Mouse (Mus musculus) myocyte (in vitro differentiated cells): ENCODE results near the gene Insm2.

Source experiments
- CEBPB ChIP-seq: IDR thresholded peaks from 2 replicates; pipeline ENCODE4 v1.6.1; 2011; ENCODE audit warnings: mild to moderate bottlenecking, moderate library complexity; ENCODE audit not compliant: poor library complexity, insufficient read depth, severe bottlenecking
- E2F4 ChIP-seq: IDR thresholded peaks from one replicate; pipeline ENCODE4 v1.6.1; 2011; ENCODE audit warnings: mild to moderate bottlenecking, control low read depth, moderate library complexity; ENCODE audit not compliant: insufficient read depth
- MAX ChIP-seq: IDR thresholded peaks from one replicate; pipeline ENCODE4 v1.6.1; 2011; ENCODE audit warnings: low read depth, mild to moderate bottlenecking, control low read depth
- MYOD1 ChIP-seq, 3 experiments: IDR thresholded peaks; one replicate each; pipeline ENCODE4 v1.6.1; 2011; ENCODE audit warnings: control low read depth in 2 of 3, low read depth in 2 of 3, mild to moderate bottlenecking in 2 of 3, moderate library complexity in 1 of 3; ENCODE audit not compliant: insufficient read length in 2 of 3, control insufficient read depth in 1 of 3
- MYOG ChIP-seq, 3 experiments: IDR thresholded peaks; one replicate each; pipeline ENCODE4 v1.6.1; 2011; ENCODE audit warnings: control low read depth in 2 of 3, low read depth in 2 of 3, mild to moderate bottlenecking in 2 of 3; ENCODE audit not compliant: insufficient read length in 2 of 3, control insufficient read depth in 1 of 3, insufficient read depth in 1 of 3
- POLR2A ChIP-seq: IDR thresholded peaks from one replicate; pipeline ENCODE4 v1.6.1; 2011; ENCODE audit warnings: low read depth, mild to moderate bottlenecking, control low read depth, moderate library complexity; ENCODE audit not compliant: insufficient read length
- POLR2AphosphoS2 ChIP-seq: IDR thresholded peaks from one replicate; pipeline ENCODE4 v1.6.1; 2011; ENCODE audit warnings: low read depth, control low read depth; ENCODE audit not compliant: insufficient read length
- REST ChIP-seq: IDR thresholded peaks from one replicate; pipeline ENCODE4 v1.6.1; 2011; ENCODE audit warnings: mild to moderate bottlenecking, control low read depth, moderate library complexity; ENCODE audit not compliant: insufficient read depth, insufficient read length
- SRF ChIP-seq: IDR thresholded peaks from one replicate; pipeline ENCODE4 v1.6.1; 2011; ENCODE audit warnings: low read depth; ENCODE audit not compliant: control insufficient read depth, insufficient read length
- TCF12 ChIP-seq: IDR thresholded peaks from one replicate; pipeline ENCODE4 v1.6.1; 2011; ENCODE audit warnings: mild to moderate bottlenecking, control low read depth; ENCODE audit not compliant: poor library complexity, insufficient read depth, severe bottlenecking
- TCF3 ChIP-seq: IDR thresholded peaks from one replicate; pipeline ENCODE4 v1.6.1; 2011; ENCODE audit warnings: low read depth, control low read depth; ENCODE audit not compliant: insufficient read length
- USF1 ChIP-seq: IDR thresholded peaks from one replicate; pipeline ENCODE4 v1.6.1; 2011; ENCODE audit warnings: low read depth, mild to moderate bottlenecking, control low read depth, moderate library complexity

- TF ChIP-seq TCF12 (no peak), TCF3 (no peak), USF1 (no peak), POLR2A (no peak), E2F4 (no peak), MAX (no peak), POLR2AphosphoS2 (no peak), MYOG (IDR thresholded peaks at IDR 0.05; ENCODE audit: control insufficient read depth in 1 of 3, insufficient read depth in 1 of 3, insufficient read length in 2 of 3, low read depth in 2 of 3) (no peak), MYOD1 (IDR thresholded peaks at IDR 0.05; ENCODE audit: control insufficient read depth in 1 of 3, insufficient read length in 2 of 3, low read depth in 2 of 3) (peak in 1 of 3 experiments; percentile 1), CEBPB (no peak), SRF (no peak), REST (no peak)
Measured at GRCm38 (mm10) chr12:55563742-55564141, 35.5 kb upstream of the Insm2 start.
